Mouse (Mus musculus) gastrocnemius, postnatal 10 days (tissue): Measurements from ENCODE around the gene Cbl. TPM values are rescaled to one million over a fixed set of nuclear protein-coding genes. Genes with fewer than 3 reads are reported as not detected.
A peak's percentile ranks its signal among the peaks of the same experiment; 100 is the strongest.

ENCODE experiments used
- DNase-seq: peaks from one replicate; pipeline ENCODE4 v3.0.0; 2021; ENCODE audit warnings: mixed read lengths
- long read RNA-seq, 2 experiments: library from polyadenylated mRNA; stranded (forward); transcript quantifications; one replicate each; pipeline ENCODE4 v2.0.0; 2021
- total RNA-seq, 2 experiments: library from RNA; stranded (reverse); gene quantifications; 2 replicates each; pipeline ENCODE4 v1.2.3; 2021

Cbl gene
- 10 to 100 TPM; 15.8 to 22.1 TPM for total RNA-seq
- long read RNA-seq, experiment 1, result 0 reads
- long read RNA-seq, experiment 2, result 0 reads

DNA sequence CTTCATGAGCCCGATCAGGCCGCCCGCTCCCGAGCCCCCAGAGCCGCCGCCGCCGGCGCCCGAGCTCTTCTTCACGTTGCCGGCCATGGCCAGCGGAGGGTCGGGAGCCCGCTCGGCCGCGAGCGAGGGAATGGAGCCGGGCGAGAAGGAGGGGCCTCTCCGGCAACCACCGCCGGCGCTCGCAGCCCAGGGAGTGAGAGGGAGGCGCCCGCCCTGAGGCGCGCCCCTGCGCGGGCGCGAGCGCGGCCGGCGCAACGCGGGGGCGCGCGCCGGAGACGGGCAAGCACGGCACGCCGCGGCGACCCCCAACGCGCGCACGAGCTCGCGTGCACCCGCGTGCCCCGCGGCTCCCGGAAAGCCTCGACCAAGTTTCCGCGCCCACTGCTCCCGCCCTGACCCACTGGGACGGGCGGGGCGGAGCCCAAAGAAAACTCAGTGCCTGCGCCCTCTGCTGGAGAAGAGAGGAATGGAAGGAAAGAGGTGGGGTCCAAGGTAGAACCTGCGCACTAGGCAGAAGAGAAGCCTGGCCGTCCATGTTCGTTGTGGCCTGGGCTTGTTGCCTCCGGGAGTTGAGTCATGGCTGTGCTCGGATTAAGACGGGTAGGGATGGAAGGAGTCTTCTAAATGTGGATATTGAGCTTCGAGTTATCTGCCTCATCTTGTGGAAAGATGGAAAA is at the start of gene Cbl:
Gene Cbl (minus strand): TSS at position 248 of the 677 bp plus-strand sequence.
- peak; percentile 97 for DNase-seq

DNA sequence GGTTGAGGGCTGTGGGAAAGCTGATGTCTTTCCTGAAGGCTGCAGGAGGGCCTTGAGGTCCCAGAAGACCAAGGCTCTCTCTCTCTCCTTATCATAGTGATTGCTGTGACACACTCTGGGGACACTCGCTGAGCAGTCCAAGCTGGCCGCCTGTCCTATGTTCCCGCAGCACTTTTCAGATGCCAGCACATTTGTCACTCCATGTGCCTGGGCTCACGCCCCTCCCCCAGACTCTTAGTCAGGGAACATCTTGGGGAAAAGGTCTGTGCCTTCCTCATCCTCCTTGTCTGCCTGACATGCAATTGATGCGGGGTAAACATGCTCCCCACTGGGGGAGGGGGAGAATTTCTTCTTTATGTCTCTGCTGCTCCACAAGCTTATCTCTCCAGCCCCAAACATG is 49.3 kb upstream of the Cbl start:
- no peak for DNase-seq

DNA sequence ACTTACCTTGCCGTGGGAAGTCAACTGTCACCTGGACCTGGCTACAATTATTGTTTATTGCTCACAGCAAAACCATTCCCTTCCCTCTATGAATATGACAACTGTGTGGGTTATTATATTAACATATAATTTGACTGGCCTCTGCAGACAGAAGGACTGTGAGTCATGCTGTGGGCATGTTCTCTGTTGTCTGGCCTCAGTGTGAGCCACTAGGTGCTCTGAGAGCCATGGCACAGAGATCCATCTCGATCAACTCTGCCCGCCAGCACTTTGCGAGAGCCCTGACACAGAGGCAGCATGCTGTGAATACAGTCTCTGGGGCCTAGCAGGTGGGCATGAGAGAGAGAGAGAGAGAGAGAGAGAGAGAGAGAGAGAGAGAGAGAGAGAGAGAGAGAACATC is 36.1 kb upstream of the Cbl start:
- DNase-seq, result no peak

DNA sequence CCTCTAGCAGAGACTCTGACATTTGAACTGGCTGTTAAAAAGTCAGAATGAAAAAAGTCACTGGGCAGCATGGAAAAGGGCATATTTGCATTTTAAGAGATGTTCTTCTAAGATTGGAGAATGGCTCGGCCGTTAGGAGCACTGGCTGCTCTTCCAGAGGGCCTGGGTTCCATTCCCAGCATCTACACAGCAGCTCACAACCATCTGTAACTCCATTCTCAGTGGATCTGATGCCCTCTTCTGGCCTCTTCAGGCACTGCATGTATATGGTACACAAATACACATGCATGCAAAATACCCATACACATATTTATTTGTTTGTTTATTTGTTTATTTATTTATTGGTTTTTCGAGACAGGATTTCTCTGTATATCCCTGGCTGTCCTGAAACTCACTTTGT is 35.2 kb upstream of the Cbl start:
- DNase-seq, result no peak

DNA sequence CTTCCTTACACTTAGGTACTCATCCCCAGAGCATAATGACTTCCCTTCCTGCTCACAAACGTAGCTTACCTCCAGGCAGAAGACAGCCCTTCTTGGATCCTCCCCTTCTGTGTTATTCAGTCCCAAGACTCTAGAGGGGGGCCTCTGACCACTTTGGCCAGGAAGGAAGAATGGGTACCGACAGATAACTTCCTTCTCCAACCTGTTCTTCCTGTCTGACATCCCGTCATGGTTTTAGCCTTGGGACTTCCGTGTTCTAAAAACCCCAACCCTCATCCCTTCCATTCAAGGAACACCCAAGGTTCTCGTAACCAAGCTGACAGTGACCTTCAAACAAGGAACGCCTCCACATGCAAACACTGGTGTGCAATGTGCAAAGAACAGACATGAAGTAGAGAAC is 34.6 kb upstream of the Cbl start, which contains the start of gene Nlrx1:
Gene Nlrx1 (minus strand): TSS at position 168 of the 400 bp plus-strand sequence.
- no peak for DNase-seq

DNA sequence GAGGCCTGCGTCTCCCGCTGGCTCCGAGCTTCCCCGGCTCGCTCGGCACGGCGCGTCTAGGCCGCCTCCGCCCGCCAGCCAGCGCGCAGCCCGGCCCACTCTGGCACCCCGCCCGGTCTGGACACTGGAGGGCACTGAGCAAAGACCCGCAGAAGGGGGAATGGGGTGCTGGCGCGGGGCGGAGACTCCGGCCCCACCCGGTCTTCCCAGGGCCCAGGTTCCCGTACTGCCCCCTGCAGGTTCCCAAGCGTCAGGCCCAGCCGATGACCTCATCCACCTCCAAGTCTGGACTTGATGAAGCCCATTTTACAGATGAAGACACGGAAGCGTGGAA is 34.1 kb upstream of the Cbl start:
- peak; percentile 96 for DNase-seq

DNA sequence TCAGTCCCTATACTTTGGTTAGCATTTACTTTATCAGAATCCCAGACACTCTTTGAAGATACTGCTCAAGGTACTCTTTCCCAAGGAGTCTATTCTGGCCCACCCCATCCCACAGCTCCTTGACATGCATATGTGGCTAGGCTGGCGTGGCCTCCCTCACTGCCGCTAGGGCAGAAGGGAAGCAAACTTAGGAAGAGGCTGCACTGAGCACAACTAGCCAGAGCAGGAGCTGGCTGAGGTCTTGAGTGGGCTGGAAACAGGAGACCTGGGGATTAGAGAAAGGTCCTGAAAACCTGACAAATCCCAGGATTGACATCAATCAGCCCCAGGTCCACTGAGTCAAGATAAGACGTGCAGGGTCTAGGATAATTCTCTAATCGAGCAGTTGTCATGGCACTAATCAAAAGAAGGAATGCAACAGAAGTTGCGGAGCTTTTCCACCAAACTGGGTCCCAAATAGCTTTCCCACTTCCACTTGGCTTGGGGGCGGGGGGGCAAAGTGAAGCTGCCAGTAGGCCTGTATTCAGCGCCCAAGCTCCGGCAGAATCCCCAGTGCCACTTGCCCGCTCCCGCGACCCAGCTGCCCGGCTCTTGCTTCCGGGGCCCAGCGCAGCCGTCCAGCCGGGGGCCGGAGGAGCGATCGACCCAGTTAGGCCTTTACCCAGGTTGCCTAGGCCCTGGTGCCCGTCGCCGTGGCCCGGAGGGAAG is 33.6 kb upstream of the Cbl start:
- DNase-seq, result peak; percentile 41

DNA sequence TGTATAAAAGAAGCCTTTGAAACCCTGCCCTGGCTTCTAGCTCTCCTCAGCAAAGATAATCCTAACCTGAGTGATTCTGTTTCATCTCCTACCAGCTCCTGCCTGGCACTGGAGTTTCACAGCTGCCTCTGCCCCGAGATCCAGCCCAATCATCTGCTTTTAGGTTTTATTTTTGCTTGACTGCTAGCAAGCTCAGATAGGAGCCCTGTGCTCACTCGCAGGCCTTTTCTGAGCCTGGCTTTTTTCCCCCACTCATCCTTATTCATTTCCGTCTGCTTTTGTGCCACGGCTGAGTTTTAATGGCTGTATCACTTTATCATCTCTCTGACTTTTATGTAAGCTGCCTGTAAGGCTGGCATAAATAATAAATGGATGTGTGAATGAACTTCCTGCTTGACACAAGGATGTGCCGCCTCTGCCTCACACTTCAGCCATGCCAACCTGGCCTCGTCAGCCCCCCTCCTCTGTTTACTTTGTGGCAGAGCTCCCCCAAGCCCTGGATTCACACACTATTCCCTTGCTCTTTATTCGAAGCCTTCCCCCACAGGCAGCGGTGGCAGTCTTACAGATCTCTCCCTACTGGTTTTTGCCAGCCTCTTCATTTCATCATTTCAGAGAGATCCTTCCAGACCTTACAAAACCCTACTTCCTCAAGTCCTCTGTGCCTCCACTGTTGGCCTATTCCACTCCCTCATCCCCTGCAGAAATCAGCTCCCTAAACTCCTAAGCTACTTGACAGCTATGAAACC is 32.8 kb upstream of the Cbl start:
- DNase-seq, result no peak

DNA sequence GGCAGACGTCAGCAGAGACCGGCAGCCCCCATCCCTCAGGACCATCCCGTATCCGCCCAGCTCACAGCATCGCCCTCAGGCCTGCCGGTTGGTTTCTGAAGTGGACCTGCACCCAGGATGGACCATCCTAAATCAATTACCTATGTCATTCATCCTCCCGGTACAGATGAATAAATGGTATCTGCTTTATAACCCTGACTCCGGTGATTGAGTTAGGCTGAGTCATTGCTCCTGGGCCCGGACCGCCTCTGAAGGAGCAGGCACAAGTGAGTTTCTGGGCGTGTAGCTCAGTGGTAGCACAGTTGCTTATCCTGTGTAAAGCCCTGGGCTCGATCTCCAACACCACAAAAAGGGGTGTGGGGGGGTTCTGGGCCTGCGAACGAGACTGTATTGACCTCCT is 27.5 kb upstream of the Cbl start:
- no peak for DNase-seq

DNA sequence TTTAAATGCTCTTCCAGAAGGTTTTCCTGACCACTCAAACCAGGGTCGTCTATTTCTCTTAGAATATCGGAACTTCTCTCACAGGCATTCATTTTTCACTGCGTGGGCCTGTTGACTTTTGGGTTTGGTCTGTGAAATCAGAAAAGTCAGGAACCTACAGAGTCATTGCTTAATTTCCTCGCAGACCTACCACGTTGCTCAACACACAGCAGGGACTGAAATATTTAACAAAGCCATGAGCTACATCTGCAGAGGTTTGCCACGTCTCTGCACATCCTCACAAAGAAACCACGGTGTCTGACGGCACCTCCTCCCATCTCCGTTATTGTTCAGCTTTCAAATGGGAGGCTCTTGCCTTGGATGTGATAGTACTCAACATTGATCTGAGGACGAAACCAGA is 25.2 kb upstream of the Cbl start:
- DNase-seq, result no peak

DNA sequence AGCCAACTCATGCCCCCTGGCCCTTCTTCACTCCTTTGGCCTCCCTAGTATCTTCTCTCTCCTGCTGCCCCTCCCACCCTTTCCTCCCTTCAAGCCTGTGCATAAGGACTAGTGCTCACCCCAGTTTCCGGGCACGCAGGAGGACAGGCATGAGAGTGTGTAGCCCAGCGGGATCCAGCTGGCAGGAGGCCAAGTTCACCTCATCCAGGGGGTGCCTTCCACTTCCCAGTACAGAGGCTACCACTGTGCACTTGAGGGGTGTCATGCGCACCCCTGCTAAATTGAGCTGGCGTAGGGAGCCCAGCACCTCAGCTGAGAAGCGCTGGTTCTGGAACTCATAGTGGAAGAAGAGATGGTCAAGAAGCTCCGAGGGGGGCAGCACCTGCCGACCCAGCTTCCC is 22.4 kb upstream of the Cbl start:
- no peak for DNase-seq

DNA sequence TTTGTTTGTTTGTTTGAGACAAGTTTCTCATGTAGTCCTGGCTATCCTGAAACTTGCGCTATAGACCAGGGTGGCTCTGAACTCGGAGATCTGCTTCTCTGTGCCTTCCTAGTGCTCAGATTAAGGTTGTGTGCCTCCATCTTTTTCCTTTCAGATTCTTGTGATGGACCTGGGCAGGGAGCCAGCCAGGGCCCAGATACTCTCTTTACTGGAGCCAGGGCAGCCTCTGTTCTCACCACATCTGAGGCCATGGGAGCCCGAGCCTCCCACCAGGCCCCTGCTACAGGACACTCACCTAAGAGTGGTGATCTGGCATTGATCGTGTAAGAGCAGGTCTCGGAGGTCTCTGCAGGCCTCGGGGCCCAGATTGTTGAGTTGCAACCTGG is 21.3 kb upstream of the Cbl start:
- DNase-seq, result no peak

DNA sequence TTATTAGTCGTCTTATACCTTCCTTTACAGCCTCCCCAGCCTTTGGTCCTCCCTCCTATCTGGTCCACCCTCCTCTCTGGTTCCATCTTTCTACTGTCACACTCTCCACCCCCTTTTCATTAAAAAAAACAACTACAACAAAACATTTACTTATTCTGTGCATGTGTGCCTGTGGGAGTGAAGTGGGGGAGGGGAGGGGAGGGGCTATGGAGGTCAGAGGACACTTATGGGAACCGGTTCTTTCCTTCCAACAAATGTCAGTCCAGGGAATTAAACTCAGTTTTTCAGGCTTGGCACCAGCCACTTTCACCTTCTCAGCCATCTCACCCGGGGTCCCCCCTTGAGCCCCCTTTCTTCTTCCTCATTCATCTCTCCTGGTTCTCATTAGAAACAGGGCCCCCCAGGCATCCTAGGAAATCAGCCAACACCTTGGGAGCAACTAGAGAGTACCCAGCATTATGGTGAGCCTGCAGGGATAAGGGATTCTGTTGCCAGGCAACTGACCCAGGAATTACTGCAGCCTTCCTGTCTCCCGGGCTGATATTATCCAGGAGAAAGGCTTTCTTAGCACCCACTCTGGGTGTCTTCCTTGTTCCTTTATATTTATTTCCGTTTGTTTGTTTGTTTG is 20.8 kb upstream of the Cbl start:
- DNase-seq, result no peak

DNA sequence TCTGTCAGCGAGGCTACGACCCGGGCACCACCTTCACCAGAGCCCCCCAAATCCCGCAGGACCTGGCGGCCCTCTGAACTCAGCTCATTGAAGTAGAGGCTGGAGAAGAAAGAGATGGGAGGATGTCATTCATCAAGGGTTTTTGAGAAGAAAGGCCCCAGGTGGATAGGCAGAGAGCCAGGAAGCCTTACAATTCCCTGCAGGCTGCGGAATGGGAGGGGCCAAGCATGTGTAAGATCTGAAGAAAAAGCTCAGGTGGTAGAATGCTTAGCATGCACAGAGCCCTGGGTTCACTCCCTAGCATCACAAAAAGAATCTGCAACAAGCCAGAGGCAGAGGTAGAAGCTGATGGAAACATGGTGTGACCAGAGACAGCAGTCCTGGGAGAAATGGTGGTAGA is 19.6 kb upstream of the Cbl start:
- DNase-seq, result no peak

DNA sequence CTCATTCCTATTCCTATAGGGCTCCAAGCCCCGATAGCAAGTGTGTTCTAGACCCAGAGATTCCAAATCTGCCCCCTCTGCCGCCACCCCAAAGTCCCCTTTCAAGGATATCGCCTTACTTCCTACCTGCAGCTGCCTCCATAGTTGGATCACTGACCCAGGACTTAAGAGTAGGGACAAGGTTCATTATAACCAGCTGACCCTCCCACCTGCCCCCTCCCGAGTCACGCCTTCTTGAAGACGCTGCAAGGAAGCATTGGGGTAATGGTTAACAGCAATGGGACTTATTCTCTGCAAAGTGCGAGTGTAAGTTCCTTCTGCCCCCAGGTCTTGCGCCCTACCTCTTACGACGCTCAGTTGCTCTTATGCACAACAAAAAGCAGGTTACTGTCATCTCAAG is 17.5 kb upstream of the Cbl start, which contains the start of gene Pdzd3:
Gene Pdzd3 (minus strand): TSS at position 158 of the 400 bp plus-strand sequence.
- DNase-seq, result no peak

DNA sequence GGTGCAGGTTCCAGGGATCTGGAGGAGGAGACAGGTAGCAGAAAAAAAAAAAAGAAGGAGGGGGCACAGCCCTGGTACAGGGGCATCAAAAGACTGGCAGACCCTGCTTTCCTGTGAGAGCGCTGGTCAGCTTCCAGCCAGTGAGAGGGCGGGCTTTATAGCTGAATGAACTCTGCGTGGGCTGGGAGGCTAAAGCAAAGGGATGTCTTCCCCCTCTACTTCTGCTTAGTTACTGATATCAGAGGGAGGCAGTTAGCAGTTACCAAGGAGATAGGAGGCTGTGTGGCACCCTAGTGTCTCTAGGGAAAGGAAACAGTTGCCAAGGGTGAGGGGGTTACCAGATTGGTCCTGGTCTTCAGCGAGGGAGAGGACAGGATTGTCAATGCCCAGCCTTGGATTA is 16.6 kb upstream of the Cbl start:
- DNase-seq, result no peak

DNA sequence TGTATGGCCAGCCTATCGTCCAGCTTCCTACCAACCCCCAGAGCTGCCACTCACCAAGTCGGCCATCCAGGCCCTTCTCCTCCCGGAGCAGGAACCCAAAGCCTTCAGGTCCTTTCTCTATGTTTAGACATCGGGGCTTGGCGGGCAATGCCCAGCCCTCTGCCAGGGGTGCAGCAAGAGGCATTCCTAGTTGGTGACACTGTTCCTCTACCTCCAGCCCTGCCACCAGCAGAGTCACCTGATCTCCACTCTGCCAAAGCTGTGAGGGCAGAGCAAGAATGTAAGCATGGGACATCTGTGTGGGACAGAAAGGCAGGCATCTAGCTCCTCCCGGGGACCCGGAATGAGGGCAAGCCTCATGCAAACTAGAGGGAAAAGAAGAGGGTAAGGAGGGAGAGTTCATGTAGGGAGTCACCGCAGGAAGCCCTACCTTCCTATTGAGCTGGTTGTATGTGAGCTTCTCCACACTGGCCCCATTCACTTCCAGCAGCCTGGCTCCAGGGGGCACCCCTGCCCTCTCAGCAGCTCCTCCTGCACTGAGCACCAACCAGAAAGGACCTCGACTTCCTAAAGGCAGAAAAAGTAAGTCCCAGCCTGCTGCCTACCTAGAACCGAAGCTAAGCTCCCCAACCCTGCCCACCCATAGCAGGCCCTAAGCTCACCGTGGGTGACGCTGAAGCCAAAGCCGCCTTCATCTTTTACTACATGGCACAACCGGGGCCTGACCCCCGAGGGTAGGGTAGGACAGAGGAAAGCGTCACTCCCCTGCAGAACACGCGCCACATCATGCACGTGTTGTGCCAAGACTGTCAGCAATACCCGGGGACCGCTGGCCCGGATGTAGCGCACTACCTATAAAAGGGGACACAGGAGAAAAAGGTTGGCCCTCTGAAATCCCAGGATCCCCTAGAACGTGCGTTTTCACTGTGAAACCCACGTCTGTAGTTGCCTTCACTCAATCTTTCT is 15.6 kb upstream of the Cbl start:
- DNase-seq, result peak; percentile 56

DNA sequence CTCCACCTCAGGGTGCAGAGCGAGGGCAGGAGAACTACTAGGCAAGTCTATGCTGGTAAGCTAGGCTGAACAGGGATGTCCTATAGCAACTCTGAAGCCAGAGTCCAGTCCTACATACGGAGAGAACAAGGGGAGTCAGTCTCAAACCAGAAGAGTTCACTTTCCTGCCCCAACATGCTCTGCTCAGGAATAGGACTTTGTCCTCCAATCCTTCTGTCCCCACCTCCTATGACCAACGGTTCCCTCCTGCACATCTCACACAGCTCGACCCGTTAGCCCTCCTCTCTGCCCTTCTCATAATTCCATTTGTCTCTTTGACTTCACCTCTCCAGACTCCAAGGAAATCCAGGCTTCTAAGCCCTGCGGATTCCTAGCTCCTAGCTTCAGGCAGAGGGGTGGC is 14.1 kb upstream of the Cbl start:
- no peak for DNase-seq

DNA sequence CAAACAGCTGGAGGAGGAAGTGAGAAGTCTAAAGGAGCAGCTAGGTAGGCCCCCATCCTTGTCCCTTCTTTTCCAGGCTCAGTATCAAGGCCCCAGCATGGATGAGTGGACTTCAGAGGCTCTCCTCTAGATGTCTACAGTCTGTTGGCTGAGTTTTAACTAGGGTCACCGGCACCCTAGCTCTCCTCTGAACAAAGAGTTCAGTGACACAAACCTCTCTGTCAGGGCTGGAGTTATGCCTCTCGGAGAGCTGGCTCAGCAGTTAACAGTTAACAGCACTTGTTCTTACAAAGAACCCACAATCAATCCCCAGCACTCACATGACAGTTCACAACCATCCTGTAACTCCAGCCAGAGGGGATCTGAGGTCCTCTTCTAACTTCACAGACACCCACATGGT is 9.8 kb upstream of the Cbl start:
- DNase-seq, result no peak

DNA sequence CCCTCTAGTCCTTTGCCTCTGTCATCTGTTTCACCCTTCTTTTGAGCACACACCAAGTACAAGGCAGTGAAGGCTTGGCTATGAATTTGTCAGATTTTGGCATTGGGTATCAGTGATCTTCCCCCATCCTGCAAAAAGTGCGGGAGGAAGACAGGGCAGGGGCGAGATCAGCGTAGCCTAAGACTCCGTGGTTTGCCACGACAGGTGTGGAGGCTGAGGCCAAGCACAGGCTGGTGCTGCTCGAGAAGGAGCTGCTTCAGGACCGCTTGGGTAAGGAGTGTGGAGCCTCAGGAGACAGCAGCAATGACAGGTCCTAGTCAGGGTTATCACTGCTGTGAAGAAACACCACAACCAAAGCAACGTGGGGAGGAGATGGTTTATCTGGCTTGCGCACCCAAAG is 7.6 kb upstream of the Cbl start:
- DNase-seq, result no peak

DNA sequence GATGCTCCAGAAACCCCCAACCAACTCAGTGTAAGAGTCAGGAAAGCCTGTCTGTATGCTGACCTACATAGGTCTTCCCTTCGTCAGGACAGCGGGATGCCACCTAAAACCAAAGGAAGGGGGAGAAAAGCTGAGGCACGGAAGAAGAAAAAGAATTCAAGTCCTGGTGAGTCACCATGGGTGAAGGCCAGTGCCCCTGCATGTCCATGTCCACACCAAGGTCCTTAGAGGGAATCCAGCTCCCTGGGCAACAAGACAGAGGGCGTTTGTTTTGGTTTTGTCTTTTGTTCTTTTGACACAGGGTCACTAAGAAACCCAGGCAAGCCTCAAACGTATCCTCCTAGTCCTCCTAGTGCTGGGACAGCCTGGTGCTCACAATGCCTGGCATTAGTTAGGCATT is 7.1 kb upstream of the Cbl start:
- no peak for DNase-seq

DNA sequence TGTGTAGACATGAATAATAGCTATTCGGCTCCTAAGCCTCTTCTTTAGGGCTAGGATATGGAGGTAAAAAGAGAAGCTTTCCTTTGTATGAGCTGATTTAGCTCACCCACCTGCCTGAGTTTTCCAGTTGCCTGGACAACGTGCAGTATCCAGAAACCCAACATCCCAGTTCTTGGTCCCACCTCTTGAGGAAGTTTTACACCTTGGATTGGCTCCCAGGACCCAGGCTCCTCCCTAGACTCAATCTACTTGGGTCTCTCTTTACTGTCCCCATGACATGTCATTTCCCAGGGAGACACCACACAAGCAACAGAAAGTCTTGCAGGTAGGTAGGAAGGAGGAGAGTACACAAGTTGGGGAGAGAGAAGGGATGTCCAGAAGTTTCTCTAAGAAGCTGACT is 6.5 kb upstream of the Cbl start, which contains the start of gene Ccdc153:
Gene Ccdc153 (plus strand): TSS at position 278 of the 400 bp plus-strand sequence.
- DNase-seq, result no peak
